Mouse (Mus musculus) gastrocnemius, postnatal 14 days (tissue): ENCODE results near the gene Rab40c. TPM values are rescaled to one million over a fixed set of nuclear protein-coding genes. Genes with fewer than 3 reads are reported as not detected.

Source experiments
- DNase-seq: peaks from one replicate; pipeline ENCODE4 v3.0.0; 2021; ENCODE audit warnings: mixed read lengths
- intact Hi-C: fragments of 180-260 bp; cut with DNase I; formaldehyde crosslinking; loops from one replicate; pipeline ENCODE4 v1.15.1; 2025; ENCODE audit warnings: low total_unique reads
- total RNA-seq, 2 experiments: library from RNA; stranded (reverse); gene quantifications; 2 replicates each; pipeline ENCODE4 v1.2.3; 2021

The Rab40c gene
- total RNA-seq, 2 experiments from 2014 or later, result 10.1 to 10.3 TPM

GRCm38 (mm10) chr17:25948051-25948450 lies 28.5 kb upstream of the Rab40c start:
- DNase-seq, result no peak
- intact Hi-C loops, result no loop called here

- no peak for DNase-seq
- intact Hi-C loops, result no loop called here
Observed at GRCm38 (mm10) chr17:25947576-25947975, 28.0 kb upstream of the Rab40c start.

- intact Hi-C loops, result no loop called here
- DNase-seq, result no peak
Observed at GRCm38 (mm10) chr17:25946891-25947290, 27.4 kb upstream of the Rab40c start.

GRCm38 (mm10) chr17:25946349-25946748 lies 26.8 kb upstream of the Rab40c start:
- DNase-seq, result no peak
- intact Hi-C loops, result no loop called here

GRCm38 (mm10) chr17:25945517-25946155 lies 26.1 kb upstream of the Rab40c start:
- DNase-seq, result peak; percentile 49
- intact Hi-C loops, result no loop called here

GRCm38 (mm10) chr17:25944366-25945163 lies 25.0 kb upstream of the Rab40c start, which contains the start of the genes Pigq and Nhlrc4:
Gene Pigq (minus strand): TSS chr17:25944936.
Gene Nhlrc4 (minus strand): TSS chr17:25944961.
- intact Hi-C loops, result loop anchor here (5.0 kb wide), 1 partner anchor 33 kb away; no protein-coding TSS in a partner anchor
- no peak for DNase-seq

- DNase-seq, result no peak
- intact Hi-C loops, result loop anchor here (5.0 kb wide), 1 partner anchor 34 kb away; no protein-coding TSS in a partner anchor
Observed at GRCm38 (mm10) chr17:25943769-25944168, 24.2 kb upstream of the Rab40c start.

GRCm38 (mm10) chr17:25943221-25943620 lies 23.7 kb upstream of the Rab40c start:
- no peak for DNase-seq
- intact Hi-C loops, result loop anchor here (5.0 kb wide), 1 partner anchor 34 kb away; no protein-coding TSS in a partner anchor

- intact Hi-C loops, result loop anchor here (5.0 kb wide), 1 partner anchor 35 kb away; no protein-coding TSS in a partner anchor
- DNase-seq, result no peak
Observed at GRCm38 (mm10) chr17:25942597-25943151, 23.1 kb upstream of the Rab40c start.

GRCm38 (mm10) chr17:25941511-25942241 lies 22.1 kb upstream of the Rab40c start:
- intact Hi-C loops, result loop anchor here (5.0 kb wide), 1 partner anchor 36 kb away; no protein-coding TSS in a partner anchor
- peak; percentile 82 for DNase-seq

- no peak for DNase-seq
- intact Hi-C loops, result no loop called here
Observed at GRCm38 (mm10) chr17:25934526-25934925, 15.0 kb upstream of the Rab40c start.

GRCm38 (mm10) chr17:25925348-25925747 lies 5.8 kb upstream of the Rab40c start:
- peak; percentile 78 for DNase-seq
- intact Hi-C loops, result loop anchor here (5.0 kb wide), 1 partner anchor 33 kb away; no protein-coding TSS in a partner anchor

GRCm38 (mm10) chr17:25922120-25922519 lies 2.6 kb upstream of the Rab40c start:
- intact Hi-C loops, result no loop called here
- DNase-seq, result no peak

GRCm38 (mm10) chr17:25919786-25920642 lies 487 bp upstream of the Rab40c start:
- intact Hi-C loops, result no loop called here
- DNase-seq, result peak; percentile 100

- intact Hi-C loops, result no loop called here
- DNase-seq, result no peak
Observed at GRCm38 (mm10) chr17:25918037-25918750, 1.3 kb downstream of the Rab40c start.

- intact Hi-C loops, result no loop called here
- DNase-seq, result no peak
Observed at GRCm38 (mm10) chr17:25916931-25917647, 2.4 kb downstream of the Rab40c start.

GRCm38 (mm10) chr17:25914295-25914694 lies 5.2 kb downstream of the Rab40c start:
- DNase-seq, result no peak
- intact Hi-C loops, result no loop called here
